Mouse (Mus musculus) heart, embryonic 16.5 days (tissue): ENCODE measurements around the gene Rex1bd. TPM values are rescaled to one million over a fixed set of nuclear protein-coding genes. Genes with fewer than 3 reads are reported as not detected.

ENCODE experiments used
- ATAC-seq: fragments of 200-750 bp; cut with Nextera tagmentation; replicated peaks from 2 replicates; pipeline ENCODE4 v1.8.0; 2017; ENCODE audit warnings: moderate number of reproducible peaks; ENCODE audit not compliant: insufficient read depth, low FRiP score; ENCODE audit errors: extremely low read depth
- H3K27ac ChIP-seq: fragments of 300-500 bp; sonication (generic); 2 replicates; pipeline ENCODE4 v1.5.1; 2014; ENCODE audit warnings: mild to moderate bottlenecking, low read length, control low read depth, moderate library complexity
- H3K27me3 ChIP-seq: fragments of 300-500 bp; sonication (generic); 2 replicates; pipeline ENCODE4 v1.6.1; 2014; ENCODE audit warnings: low read length, mixed read lengths; ENCODE audit not compliant: control insufficient read depth, insufficient read depth
- H3K36me3 ChIP-seq: fragments of 300-500 bp; sonication (generic); 2 replicates; pipeline ENCODE4 v1.6.1; 2014; ENCODE audit not compliant: control insufficient read depth, insufficient read depth
- H3K4me1 ChIP-seq: fragments of 300-500 bp; sonication (generic); 2 replicates; pipeline ENCODE4 v1.6.1; 2014; ENCODE audit warnings: low read length, mixed read lengths; ENCODE audit not compliant: control insufficient read depth, insufficient read depth
- H3K4me2 ChIP-seq: fragments of 300-500 bp; sonication (generic); 2 replicates; pipeline ENCODE4 v1.6.1; 2014; ENCODE audit warnings: low read depth, mild to moderate bottlenecking, control low read depth, low read length
- H3K4me3 ChIP-seq: fragments of 300-500 bp; sonication (generic); 2 replicates; pipeline ENCODE4 v1.5.1; 2014; ENCODE audit warnings: mild to moderate bottlenecking, control low read depth, low read length
- H3K9ac ChIP-seq: fragments of 300-500 bp; sonication (generic); 2 replicates; pipeline ENCODE4 v1.6.1; 2014; ENCODE audit warnings: low read length, control low read depth
- H3K9me3 ChIP-seq: fragments of 300-500 bp; sonication (generic); replicated peaks from 2 replicates; pipeline ENCODE4 v1.6.1; 2016; ENCODE audit warnings: low read length; ENCODE audit not compliant: control insufficient read depth
- WGBS: fragments of 180-500 bp; shearing (Covaris S2); extraction: QIAGEN DNeasy Blood & Tissue Kit; methylation state at CpG from one replicate; pipeline ENCODE4 v1.1.7; 2014; 5-methylcytosine and 5-hydroxymethylcytosine counted together
- polyA plus RNA-seq: library from polyadenylated mRNA; unstranded; fragments of >200 nt; fragmentation: Nextera tagmentation; extraction: Ambion mirVana; gene quantifications from 2 replicates; pipeline ENCODE4 v1.2.1, GENCODE M21; 2015

The Rex1bd gene
- polyA plus RNA-seq, 1 experiment from 2014 or later = 122 TPM

DNA sequence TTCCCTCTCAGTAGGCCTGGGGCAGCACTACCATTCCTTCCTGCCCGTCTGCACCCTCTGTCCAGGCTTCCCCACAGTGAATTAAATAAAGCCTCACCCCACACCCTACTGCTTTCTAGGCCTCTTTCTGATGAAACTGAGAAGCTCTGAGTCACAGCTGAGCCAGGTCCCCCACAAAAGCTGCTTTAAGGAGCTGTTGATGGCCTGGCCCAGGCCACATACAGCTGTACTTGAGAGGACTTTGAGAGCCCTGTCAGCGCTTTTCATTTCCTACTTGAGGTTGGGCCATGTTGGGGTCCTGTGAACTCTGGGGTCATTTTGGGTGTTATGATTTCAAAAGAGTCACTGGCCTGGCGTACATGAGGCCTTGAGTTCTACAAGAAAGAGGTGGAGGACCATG lies 28.7 kb upstream of the Rex1bd start:
- ATAC-seq = no peak
- Histone ChIP-seq H3K4me2 (no peak overlapping the region), H3K36me3 (peaks cover 45% of the 10 kb centered on the region), H3K9me3 (no peaks in the 10 kb centered on the region), H3K4me1 (peaks cover 5% of the 10 kb centered on the region), H3K9ac (no peak overlapping the region), H3K4me3 (no peak overlapping the region), H3K27ac (no peak overlapping the region), H3K27me3 (no peaks in the 10 kb centered on the region)
- 65% methylated on average over 3 of the region's 3 CpGs for WGBS

- Histone ChIP-seq H3K4me1 (peaks cover 8% of the 10 kb centered on the region), H3K36me3 (peaks cover 51% of the 10 kb centered on the region), H3K27ac (no peak overlapping the region), H3K27me3 (no peaks in the 10 kb centered on the region), H3K4me3 (no peak overlapping the region), H3K9ac (no peak overlapping the region), H3K9me3 (no peaks in the 10 kb centered on the region), H3K4me2 (no peak overlapping the region)
- no peak for ATAC-seq
- WGBS = 93% methylated on average over 12 of the region's 12 CpGs
These were observed 27.7 kb upstream of the Rex1bd start for GRCm38 (mm10) chr8:70534281-70534680.

GRCm38 (mm10) chr8:70530314-70530713 lies 23.8 kb upstream of the Rex1bd start:
- ATAC-seq = no peak
- H3K9me3 ChIP-seq = no peaks in the 10 kb centered on the region
- H3K4me2 ChIP-seq = no peak overlapping the region
- H3K36me3 ChIP-seq = peaks cover 40% of the 10 kb centered on the region
- H3K27ac ChIP-seq = no peak overlapping the region
- no peaks in the 10 kb centered on the region for H3K27me3 ChIP-seq
- WGBS = 98% methylated on average over 2 of the region's 2 CpGs
- no peak overlapping the region for H3K9ac ChIP-seq
- peaks cover 20% of the 10 kb centered on the region for H3K4me1 ChIP-seq
- H3K4me3 ChIP-seq = no peak overlapping the region

- Histone ChIP-seq H3K9me3 (no peaks in the 10 kb centered on the region), H3K9ac (no peak overlapping the region), H3K4me2 (no peak overlapping the region), H3K36me3 (peaks cover 34% of the 10 kb centered on the region), H3K4me3 (no peak overlapping the region), H3K4me1 (peaks cover 20% of the 10 kb centered on the region), H3K27me3 (no peaks in the 10 kb centered on the region), H3K27ac (no peak overlapping the region)
- no peak for ATAC-seq
- 92% methylated on average over 3 of the region's 3 CpGs for WGBS
These were observed 23.2 kb upstream of the Rex1bd start for GRCm38 (mm10) chr8:70529741-70530161.

GRCm38 (mm10) chr8:70529299-70529698 lies 22.7 kb upstream of the Rex1bd start:
- Histone ChIP-seq H3K27me3 (no peaks in the 10 kb centered on the region), H3K4me1 (peaks cover 20% of the 10 kb centered on the region), H3K27ac (no peak overlapping the region), H3K36me3 (peaks cover 30% of the 10 kb centered on the region), H3K9me3 (no peaks in the 10 kb centered on the region), H3K9ac (peak overlapping the region; percentile 49; the same call in 1 of the 2 replicates), H3K4me3 (no peak overlapping the region), H3K4me2 (no peak overlapping the region)
- no peak for ATAC-seq
- 71% methylated on average over 5 of the region's 5 CpGs for WGBS

GRCm38 (mm10) chr8:70528182-70528797 lies 21.7 kb upstream of the Rex1bd start:
- WGBS = 17% methylated on average over 13 of the region's 13 CpGs
- Histone ChIP-seq H3K36me3 (peaks cover 27% of the 10 kb centered on the region), H3K27ac (peak overlapping the region; percentile 81), H3K4me3 (peak overlapping the region; percentile 82), H3K9me3 (no peaks in the 10 kb centered on the region), H3K27me3 (no peaks in the 10 kb centered on the region), H3K9ac (peak overlapping the region; percentile 98), H3K4me2 (peak overlapping the region; percentile 95), H3K4me1 (peaks cover 23% of the 10 kb centered on the region)
- ATAC-seq = no peak

- under 1% methylated on average over 60 of the region's 61 CpGs for WGBS
- Histone ChIP-seq H3K4me1 (peaks cover 23% of the 10 kb centered on the region), H3K27me3 (no peaks in the 10 kb centered on the region), H3K9me3 (no peaks in the 10 kb centered on the region), H3K9ac (peak within 1 kb of the TSS; percentile 98), H3K4me2 (peak within 1 kb of the TSS; percentile 95), H3K4me3 (peak within 1 kb of the TSS; percentile 82), H3K27ac (peak within 1 kb of the TSS; percentile 81), H3K36me3 (peaks cover 25% of the 10 kb centered on the region)
- ATAC-seq = peak; percentile 92
These were observed 21.1 kb upstream of the Rex1bd start, which contains the start of the genes Fkbp8 and Kxd1 for GRCm38 (mm10) chr8:70527512-70528181. TSS of gene Fkbp8 (plus strand) at chr8:70527724. TSS of gene Kxd1 (minus strand) at chr8:70527956.

GRCm38 (mm10) chr8:70527111-70527511 lies 20.6 kb upstream of the Rex1bd start:
- Histone ChIP-seq H3K4me1 (peaks cover 26% of the 10 kb centered on the region), H3K27ac (peak overlapping the region; percentile 81), H3K36me3 (peaks cover 19% of the 10 kb centered on the region), H3K9ac (peak overlapping the region; percentile 98), H3K4me3 (peak overlapping the region; percentile 82), H3K9me3 (no peaks in the 10 kb centered on the region), H3K4me2 (peak overlapping the region; percentile 80), H3K27me3 (no peaks in the 10 kb centered on the region)
- 1% methylated on average over 8 of the region's 8 CpGs for WGBS
- no peak for ATAC-seq
